Mouse (Mus musculus): ENCODE data around the gene Lrrc8d.

Lrrc8d gene

GRCm38 (mm10) chr5:105777645-105778044 is 77.9 kb downstream of the Lrrc8d start:
- no peak for DNase-seq

- no peak for DNase-seq
Observed at GRCm38 (mm10) chr5:105778189-105778588, 78.4 kb downstream of the Lrrc8d start.

GRCm38 (mm10) chr5:105778723-105779122 is 79.0 kb downstream of the Lrrc8d start:
- DNase-seq = no peak

- DNase-seq = no peak
Observed at GRCm38 (mm10) chr5:105779331-105779730, 79.6 kb downstream of the Lrrc8d start.

GRCm38 (mm10) chr5:105783848-105784247 is 84.1 kb downstream of the Lrrc8d start:
- DNase-seq = no peak

- no peak for DNase-seq
Observed at GRCm38 (mm10) chr5:105784724-105785123, 85.0 kb downstream of the Lrrc8d start.

- no peak for DNase-seq
Observed at GRCm38 (mm10) chr5:105787577-105787976, 87.8 kb downstream of the Lrrc8d start.

GRCm38 (mm10) chr5:105789801-105790200 is 90.0 kb downstream of the Lrrc8d start:
- no peak for DNase-seq

GRCm38 (mm10) chr5:105792331-105792801 is 92.6 kb downstream of the Lrrc8d start:
- no peak for DNase-seq

GRCm38 (mm10) chr5:105792853-105793547 is 93.2 kb downstream of the Lrrc8d start:
- DNase-seq = no peak

GRCm38 (mm10) chr5:105793548-105793940 is 93.8 kb downstream of the Lrrc8d start:
- DNase-seq = no peak

- DNase-seq = no peak
Observed at GRCm38 (mm10) chr5:105798421-105798820, 98.7 kb downstream of the Lrrc8d start.

GRCm38 (mm10) chr5:105799850-105800635 is 100.3 kb downstream of the Lrrc8d start:
- no peak for DNase-seq

- no peak for DNase-seq
Observed at GRCm38 (mm10) chr5:105801031-105801529, 101.3 kb downstream of the Lrrc8d start.

- no peak for DNase-seq
Observed at GRCm38 (mm10) chr5:105805955-105806354, 106.2 kb downstream of the Lrrc8d start.

GRCm38 (mm10) chr5:105807461-105807860 is 107.7 kb downstream of the Lrrc8d start:
- no peak for DNase-seq

- no peak for DNase-seq
Observed at GRCm38 (mm10) chr5:105809056-105809455, 109.3 kb downstream of the Lrrc8d start.

GRCm38 (mm10) chr5:105813036-105813435 is 113.3 kb downstream of the Lrrc8d start:
- DNase-seq = no peak

GRCm38 (mm10) chr5:105813974-105814373 is 114.2 kb downstream of the Lrrc8d start:
- DNase-seq = no peak

- no peak for DNase-seq
Observed at GRCm38 (mm10) chr5:105816118-105816517, 116.3 kb downstream of the Lrrc8d start.

GRCm38 (mm10) chr5:105817248-105817976 is 117.6 kb downstream of the Lrrc8d start:
- DNase-seq = no peak

- DNase-seq = no peak
Observed at GRCm38 (mm10) chr5:105818411-105818810, 118.6 kb downstream of the Lrrc8d start.

- DNase-seq = no peak
Observed at GRCm38 (mm10) chr5:105821390-105821789, 121.6 kb downstream of the Lrrc8d start.
